Mouse (Mus musculus): ENCODE data around the gene Poc1a.

DNA sequence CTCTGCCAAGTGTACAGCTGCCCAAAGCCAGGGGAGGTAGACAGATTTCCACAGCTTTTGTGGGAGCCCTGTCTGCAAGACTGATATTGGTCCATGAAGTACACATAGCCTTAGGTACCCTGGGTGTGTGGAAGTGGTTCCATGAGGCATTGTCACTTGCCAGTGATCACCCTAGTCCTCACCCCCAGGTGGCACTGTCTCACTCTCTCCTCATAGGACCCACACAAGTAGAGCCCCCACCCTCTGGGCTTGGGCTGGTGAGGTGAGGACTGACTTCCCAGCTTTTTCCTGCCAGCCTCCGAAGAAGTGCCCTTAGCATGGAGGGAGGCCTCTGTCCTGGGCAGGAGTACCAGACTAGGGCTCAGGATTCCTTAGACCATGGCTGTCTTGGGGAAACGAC lies 68.2 kb downstream of the Poc1a start:
- TF ChIP-seq CTCF (IDR thresholded peaks at IDR 0.05; ENCODE audit: low read depth), result peak; percentile 61
- no peak for TF ChIP-seq EP300 (IDR thresholded peaks at IDR 0.05; ENCODE audit: low read depth)
